Mouse (Mus musculus): ENCODE measurements around the gene Phactr3. TPM values are rescaled to one million over a fixed set of nuclear protein-coding genes. Genes with fewer than 3 reads are reported as not detected.

The Phactr3 gene
- polyA plus RNA-seq, 1 experiment: 0.75 TPM

- H3K27me3 ChIP-seq (ENCODE audit: control insufficient read depth, insufficient read depth, low read length, poor library complexity, severe bottlenecking): 0 out of 2 replicates have a peak, but pooled peaks cover 3% of the 10 kb centered on the region
- no peak overlapping the region for H3K27ac ChIP-seq (ENCODE audit: insufficient read depth, low read length)
- H3K4me1 ChIP-seq (ENCODE audit: control insufficient read depth, insufficient read depth, low read length): peaks cover 1% of the 10 kb centered on the region
- no peaks in the 10 kb centered on the region for H3K36me3 ChIP-seq (ENCODE audit: control insufficient read depth, insufficient read depth, low read length, poor library complexity, severe bottlenecking)
- TF ChIP-seq POLR2A (IDR thresholded peaks at IDR 0.05; ENCODE audit: insufficient read depth, low read length) (no peak), CTCF (IDR thresholded peaks at IDR 0.05; ENCODE audit: low read depth, low read length) (no peak), EP300 (IDR thresholded peaks at IDR 0.05; ENCODE audit: insufficient read depth, low read depth, low read length) (no peak)
- H3K9ac ChIP-seq (ENCODE audit: low read depth, poor library complexity, severe bottlenecking): no peak overlapping the region
- H3K9me3 ChIP-seq (replicated peaks; ENCODE audit: control insufficient read depth, insufficient read depth, low read length, poor library complexity, severe bottlenecking): no peaks in the 10 kb centered on the region
- no peak overlapping the region for H3K4me3 ChIP-seq (ENCODE audit: low read depth, low read length)
Measured at GRCm38 (mm10) chr2:178123466-178123865, 4.7 kb downstream of the Phactr3 start.

DNA sequence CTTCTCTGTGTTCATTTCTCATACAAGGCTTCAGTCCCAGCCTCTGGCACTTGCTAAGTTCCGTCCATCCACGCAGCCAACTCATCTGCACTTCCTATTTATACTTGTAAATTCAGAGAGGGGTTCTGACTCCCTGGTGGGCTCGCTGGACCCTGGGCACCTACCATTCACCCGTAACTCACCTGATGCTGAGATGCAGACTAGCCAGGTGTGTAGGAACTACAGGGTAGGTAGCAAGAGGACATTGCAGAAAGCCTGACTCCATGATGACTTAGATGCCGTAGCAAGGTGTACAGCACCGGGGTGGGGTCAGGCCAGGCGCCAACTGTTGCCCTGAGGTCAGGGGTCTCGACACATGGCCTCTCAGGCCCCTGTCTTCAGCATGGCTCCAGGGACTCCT lies 6.7 kb downstream of the Phactr3 start:
- Histone ChIP-seq H3K4me1 (ENCODE audit: control insufficient read depth, insufficient read depth, low read length) (no peaks in the 10 kb centered on the region), H3K36me3 (ENCODE audit: control insufficient read depth, insufficient read depth, low read length, poor library complexity, severe bottlenecking) (no peaks in the 10 kb centered on the region), H3K9ac (ENCODE audit: low read depth, poor library complexity, severe bottlenecking) (no peak overlapping the region), H3K27me3 (ENCODE audit: control insufficient read depth, insufficient read depth, low read length, poor library complexity, severe bottlenecking) (no peaks in the 10 kb centered on the region; the same call in 1 of the 2 replicates), H3K9me3 (replicated peaks; ENCODE audit: control insufficient read depth, insufficient read depth, low read length, poor library complexity, severe bottlenecking) (no peaks in the 10 kb centered on the region), H3K27ac (ENCODE audit: insufficient read depth, low read length) (no peak overlapping the region), H3K4me3 (ENCODE audit: low read depth, low read length) (no peak overlapping the region)
- TF ChIP-seq POLR2A (IDR thresholded peaks at IDR 0.05; ENCODE audit: insufficient read depth, low read length): no peak
- no peak for TF ChIP-seq EP300 (IDR thresholded peaks at IDR 0.05; ENCODE audit: insufficient read depth, low read depth, low read length)
- no peak for TF ChIP-seq CTCF (IDR thresholded peaks at IDR 0.05; ENCODE audit: low read depth, low read length)

GRCm38 (mm10) chr2:178126041-178126820 lies 7.5 kb downstream of the Phactr3 start:
- Histone ChIP-seq H3K27me3 (ENCODE audit: control insufficient read depth, insufficient read depth, low read length, poor library complexity, severe bottlenecking) (no peaks in the 10 kb centered on the region; the same call in 1 of the 2 replicates), H3K9me3 (replicated peaks; ENCODE audit: control insufficient read depth, insufficient read depth, low read length, poor library complexity, severe bottlenecking) (no peaks in the 10 kb centered on the region), H3K9ac (ENCODE audit: low read depth, poor library complexity, severe bottlenecking) (no peak overlapping the region), H3K4me3 (ENCODE audit: low read depth, low read length) (no peak overlapping the region), H3K36me3 (ENCODE audit: control insufficient read depth, insufficient read depth, low read length, poor library complexity, severe bottlenecking) (no peaks in the 10 kb centered on the region), H3K27ac (ENCODE audit: insufficient read depth, low read length) (no peak overlapping the region), H3K4me1 (ENCODE audit: control insufficient read depth, insufficient read depth, low read length) (no peaks in the 10 kb centered on the region)
- TF ChIP-seq POLR2A (IDR thresholded peaks at IDR 0.05; ENCODE audit: insufficient read depth, low read length): no peak
- no peak for TF ChIP-seq CTCF (IDR thresholded peaks at IDR 0.05; ENCODE audit: low read depth, low read length)
- TF ChIP-seq EP300 (IDR thresholded peaks at IDR 0.05; ENCODE audit: insufficient read depth, low read depth, low read length): no peak

GRCm38 (mm10) chr2:178128594-178128993 lies 9.8 kb downstream of the Phactr3 start:
- H3K27ac ChIP-seq (ENCODE audit: insufficient read depth, low read length): no peak overlapping the region
- TF ChIP-seq EP300 (IDR thresholded peaks at IDR 0.05; ENCODE audit: insufficient read depth, low read depth, low read length): no peak
- no peak for TF ChIP-seq POLR2A (IDR thresholded peaks at IDR 0.05; ENCODE audit: insufficient read depth, low read length)
- no peak for TF ChIP-seq CTCF (IDR thresholded peaks at IDR 0.05; ENCODE audit: low read depth, low read length)
- H3K9me3 ChIP-seq (replicated peaks; ENCODE audit: control insufficient read depth, insufficient read depth, low read length, poor library complexity, severe bottlenecking): no peaks in the 10 kb centered on the region
- no peak overlapping the region for H3K9ac ChIP-seq (ENCODE audit: low read depth, poor library complexity, severe bottlenecking)
- H3K27me3 ChIP-seq (ENCODE audit: control insufficient read depth, insufficient read depth, low read length, poor library complexity, severe bottlenecking): no peaks in the 10 kb centered on the region; the same call in 1 of the 2 replicates
- no peaks in the 10 kb centered on the region for H3K36me3 ChIP-seq (ENCODE audit: control insufficient read depth, insufficient read depth, low read length, poor library complexity, severe bottlenecking)
- H3K4me3 ChIP-seq (ENCODE audit: low read depth, low read length): no peak overlapping the region
- H3K4me1 ChIP-seq (ENCODE audit: control insufficient read depth, insufficient read depth, low read length): no peaks in the 10 kb centered on the region

DNA sequence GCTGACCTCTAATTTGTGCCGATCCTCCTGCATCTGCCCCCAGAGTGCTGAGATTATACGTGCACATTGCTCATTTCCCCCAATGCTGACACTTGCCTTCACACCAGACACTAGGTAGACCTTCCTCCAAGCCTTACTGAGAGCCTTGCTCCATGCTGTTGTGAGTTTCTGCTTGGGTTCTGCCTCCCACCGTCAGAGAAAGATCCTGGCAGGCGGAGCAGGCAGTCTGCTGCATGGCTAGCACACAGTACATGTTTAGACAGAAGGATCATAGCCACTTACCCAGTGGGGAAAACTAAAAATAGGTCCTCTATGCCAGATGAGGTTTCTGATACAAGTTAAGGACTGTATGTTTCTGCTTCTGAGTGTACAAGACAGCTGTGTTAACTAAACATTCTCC lies 10.4 kb downstream of the Phactr3 start:
- no peaks in the 10 kb centered on the region for H3K9me3 ChIP-seq (replicated peaks; ENCODE audit: control insufficient read depth, insufficient read depth, low read length, poor library complexity, severe bottlenecking)
- no peaks in the 10 kb centered on the region for H3K36me3 ChIP-seq (ENCODE audit: control insufficient read depth, insufficient read depth, low read length, poor library complexity, severe bottlenecking)
- TF ChIP-seq EP300 (IDR thresholded peaks at IDR 0.05; ENCODE audit: insufficient read depth, low read depth, low read length) (no peak), CTCF (IDR thresholded peaks at IDR 0.05; ENCODE audit: low read depth, low read length) (no peak), POLR2A (IDR thresholded peaks at IDR 0.05; ENCODE audit: insufficient read depth, low read length) (no peak)
- no peak overlapping the region for H3K27ac ChIP-seq (ENCODE audit: insufficient read depth, low read length)
- no peaks in the 10 kb centered on the region; the same call in 1 of the 2 replicates for H3K27me3 ChIP-seq (ENCODE audit: control insufficient read depth, insufficient read depth, low read length, poor library complexity, severe bottlenecking)
- no peak overlapping the region for H3K4me3 ChIP-seq (ENCODE audit: low read depth, low read length)
- H3K9ac ChIP-seq (ENCODE audit: low read depth, poor library complexity, severe bottlenecking): no peak overlapping the region
- no peaks in the 10 kb centered on the region for H3K4me1 ChIP-seq (ENCODE audit: control insufficient read depth, insufficient read depth, low read length)

DNA sequence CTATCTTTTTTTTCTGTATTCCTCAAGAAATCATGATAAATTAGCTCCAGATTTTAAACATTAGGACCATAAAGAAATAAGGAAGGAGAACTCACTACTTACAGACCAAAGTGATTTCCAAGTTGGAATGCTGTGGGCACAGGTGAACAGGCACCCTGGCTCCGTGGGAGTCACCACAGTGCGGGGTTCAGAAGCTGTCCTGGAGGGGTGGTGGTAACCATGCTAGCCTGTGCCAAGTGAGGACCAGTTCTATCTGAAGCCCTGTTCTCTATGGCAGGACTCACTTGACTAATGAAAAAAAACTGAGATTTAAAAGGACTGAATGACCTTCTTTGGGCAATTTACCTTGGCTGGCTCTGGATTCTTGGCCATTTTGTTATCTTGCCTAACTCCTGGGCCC lies 10.9 kb downstream of the Phactr3 start:
- H3K36me3 ChIP-seq (ENCODE audit: control insufficient read depth, insufficient read depth, low read length, poor library complexity, severe bottlenecking): no peaks in the 10 kb centered on the region
- no peaks in the 10 kb centered on the region for H3K9me3 ChIP-seq (replicated peaks; ENCODE audit: control insufficient read depth, insufficient read depth, low read length, poor library complexity, severe bottlenecking)
- H3K9ac ChIP-seq (ENCODE audit: low read depth, poor library complexity, severe bottlenecking): no peak overlapping the region
- H3K4me3 ChIP-seq (ENCODE audit: low read depth, low read length): no peak overlapping the region
- H3K27ac ChIP-seq (ENCODE audit: insufficient read depth, low read length): no peak overlapping the region
- no peaks in the 10 kb centered on the region for H3K4me1 ChIP-seq (ENCODE audit: control insufficient read depth, insufficient read depth, low read length)
- no peaks in the 10 kb centered on the region; the same call in 1 of the 2 replicates for H3K27me3 ChIP-seq (ENCODE audit: control insufficient read depth, insufficient read depth, low read length, poor library complexity, severe bottlenecking)
- TF ChIP-seq POLR2A (IDR thresholded peaks at IDR 0.05; ENCODE audit: insufficient read depth, low read length) (no peak), EP300 (IDR thresholded peaks at IDR 0.05; ENCODE audit: insufficient read depth, low read depth, low read length) (no peak), CTCF (IDR thresholded peaks at IDR 0.05; ENCODE audit: low read depth, low read length) (no peak)

Measured in ES-Bruce4 (cell line).